Mouse (Mus musculus) liver, postnatal 0 days (tissue): ENCODE data around the gene Gm9903. TPM values are rescaled to one million over a fixed set of nuclear protein-coding genes. Genes with fewer than 3 reads are reported as not detected.

Experiments used
- ATAC-seq: fragments of 200-750 bp; cut with Nextera tagmentation; 2 replicates; pipeline ENCODE4 v1.8.0; 2017; ENCODE audit warnings: mild to moderate bottlenecking, moderate library complexity
- DNase-seq: peaks from one replicate; pipeline ENCODE4 v3.0.0-alpha.2; 2016
- H3K27ac ChIP-seq: fragments of 300-500 bp; sonication (generic); 2 replicates; pipeline ENCODE4 v1.5.1; 2014; ENCODE audit warnings: antibody characterized with exemption, moderate library complexity, mild to moderate bottlenecking, low read depth
- H3K27me3 ChIP-seq: fragments of 300-500 bp; sonication (generic); 2 replicates; pipeline ENCODE4 v1.6.1; 2014; ENCODE audit warnings: low read length, control low read depth, mixed read lengths; ENCODE audit not compliant: insufficient read depth
- H3K36me3 ChIP-seq: fragments of 300-500 bp; sonication (generic); replicated peaks from 2 replicates; pipeline ENCODE4 v1.6.1; 2014; ENCODE audit warnings: mild to moderate bottlenecking, control low read depth, low read length, moderate library complexity, mixed read lengths; ENCODE audit not compliant: insufficient read depth
- H3K4me1 ChIP-seq: fragments of 300-500 bp; sonication (generic); 2 replicates; pipeline ENCODE4 v1.6.1; 2014; ENCODE audit warnings: antibody characterized with exemption, mild to moderate bottlenecking, control low read depth; ENCODE audit not compliant: insufficient read depth
- H3K4me2 ChIP-seq: fragments of 300-500 bp; sonication (generic); 2 replicates; pipeline ENCODE4 v1.6.1; 2014; ENCODE audit warnings: low read depth, mild to moderate bottlenecking, low read length, moderate library complexity, mixed read lengths
- H3K4me3 ChIP-seq: fragments of 300-500 bp; sonication (generic); 2 replicates; pipeline ENCODE4 v1.5.1; 2014; ENCODE audit warnings: low read depth, low read length
- H3K9ac ChIP-seq: fragments of 300-500 bp; sonication (generic); replicated peaks from 2 replicates; pipeline ENCODE4 v1.6.1; 2014; ENCODE audit warnings: mild to moderate bottlenecking, moderate library complexity
- H3K9me3 ChIP-seq: fragments of 300-500 bp; sonication (generic); 2 replicates; pipeline ENCODE4 v1.6.1; 2016; ENCODE audit warnings: mild to moderate bottlenecking, control low read depth, low read length, mixed read lengths
- CTCF ChIP-seq: sonication (generic); IDR thresholded peaks from 2 replicates; pipeline ENCODE4 v1.5.1; 2016; ENCODE audit warnings: antibody characterized with exemption, low read depth
- EP300 ChIP-seq: IDR thresholded peaks from 2 replicates; pipeline ENCODE4 v1.6.1; 2016; ENCODE audit warnings: antibody characterized with exemption, low read depth, mild to moderate bottlenecking
- whole genome bisulfite sequencing: fragments of 180-500 bp; shearing (Covaris S2); extraction: QIAGEN DNeasy Blood & Tissue Kit; methylation state at CpG from one replicate; pipeline ENCODE4 v1.1.7; 2014; ENCODE audit not compliant: insufficient replicate concordance; 5-methylcytosine and 5-hydroxymethylcytosine counted together
- polyA plus RNA-seq: library from polyadenylated mRNA; unstranded; fragments of >200 nt; fragmentation: Nextera tagmentation; extraction: Ambion mirVana; gene quantifications from 2 replicates; pipeline ENCODE4 v1.2.1, GENCODE M21; 2015

Gm9903 gene
- polyA plus RNA-seq, 1 experiment from 2014 or later, result 0.20 TPM

GRCm38 (mm10) chr5:33605314-33605713 lies 24.4 kb upstream of the Gm9903 start:
- Histone ChIP-seq H3K9me3 (no peaks in the 10 kb centered on the region), H3K36me3 (peaks cover 34% of the 10 kb centered on the region), H3K4me1 (no peaks in the 10 kb centered on the region), H3K9ac (no peak overlapping the region), H3K4me3 (no peak overlapping the region), H3K4me2 (no peak overlapping the region), H3K27me3 (no peaks in the 10 kb centered on the region), H3K27ac (no peak overlapping the region)
- no peak for TF ChIP-seq CTCF
- no peak for TF ChIP-seq EP300
- ATAC-seq (no peak), DNase-seq (no peak)
- WGBS, result 67% methylated on average over 5 of the region's 5 CpGs

- 79% methylated on average over 7 of the region's 7 CpGs for WGBS
- H3K9me3 ChIP-seq, result no peaks in the 10 kb centered on the region
Measured at GRCm38 (mm10) chr5:33606631-33607030, 23.1 kb upstream of the Gm9903 start.

GRCm38 (mm10) chr5:33607434-33607833 lies 22.3 kb upstream of the Gm9903 start:
- H3K4me2 ChIP-seq, result no peak overlapping the region
- DNase-seq (no peak), ATAC-seq (no peak)
- no peak overlapping the region for H3K27ac ChIP-seq
- peaks cover 25% of the 10 kb centered on the region for H3K36me3 ChIP-seq
- H3K4me3 ChIP-seq, result no peak overlapping the region
- no peaks in the 10 kb centered on the region for H3K9me3 ChIP-seq
- no peaks in the 10 kb centered on the region for H3K4me1 ChIP-seq
- 91% methylated on average over 15 of the region's 15 CpGs for WGBS
- H3K27me3 ChIP-seq, result no peaks in the 10 kb centered on the region
- H3K9ac ChIP-seq, result no peak overlapping the region
- TF ChIP-seq EP300 (no peak), CTCF (no peak)

More at GRCm38 (mm10) chr5:33606631-33607030, 23.1 kb upstream of the Gm9903 start:
- H3K27me3 ChIP-seq, result no peaks in the 10 kb centered on the region
- H3K27ac ChIP-seq, result no peak overlapping the region
- H3K36me3 ChIP-seq, result peaks cover 29% of the 10 kb centered on the region
- no peak for TF ChIP-seq EP300
- no peak for TF ChIP-seq CTCF
- H3K4me3 ChIP-seq, result no peak overlapping the region
- no peak overlapping the region for H3K9ac ChIP-seq
- no peaks in the 10 kb centered on the region for H3K4me1 ChIP-seq
- DNase-seq, result no peak
- H3K4me2 ChIP-seq, result no peak overlapping the region
- ATAC-seq, result no peak

GRCm38 (mm10) chr5:33609226-33609625 lies 20.5 kb upstream of the Gm9903 start:
- Histone ChIP-seq H3K4me1 (no peaks in the 10 kb centered on the region), H3K36me3 (peaks cover 31% of the 10 kb centered on the region), H3K9me3 (no peaks in the 10 kb centered on the region), H3K27ac (no peak overlapping the region), H3K4me3 (no peak overlapping the region), H3K9ac (no peak overlapping the region), H3K4me2 (no peak overlapping the region), H3K27me3 (no peaks in the 10 kb centered on the region)
- DNase-seq (no peak), ATAC-seq (no peak)
- 88% methylated on average over 1 of the region's 1 CpGs for WGBS
- TF ChIP-seq CTCF (no peak), EP300 (no peak)

GRCm38 (mm10) chr5:33611795-33612194 lies 17.9 kb upstream of the Gm9903 start:
- no peaks in the 10 kb centered on the region for H3K9me3 ChIP-seq
- peaks cover 35% of the 10 kb centered on the region for H3K36me3 ChIP-seq
- H3K4me2 ChIP-seq, result no peak overlapping the region
- no peak for ATAC-seq
- no peak for TF ChIP-seq EP300
- TF ChIP-seq CTCF, result no peak
- H3K9ac ChIP-seq, result no peak overlapping the region
- 90% methylated on average over 1 of the region's 1 CpGs for WGBS
- no peak for DNase-seq
- no peaks in the 10 kb centered on the region for H3K27me3 ChIP-seq
- no peaks in the 10 kb centered on the region for H3K4me1 ChIP-seq
- no peak overlapping the region for H3K27ac ChIP-seq
- no peak overlapping the region for H3K4me3 ChIP-seq

- 74% methylated on average over 6 of the region's 6 CpGs for WGBS
- DNase-seq (no peak), ATAC-seq (no peak)
- TF ChIP-seq CTCF (no peak), EP300 (no peak)
- Histone ChIP-seq H3K9me3 (no peaks in the 10 kb centered on the region), H3K9ac (no peak overlapping the region), H3K4me2 (no peak overlapping the region), H3K27ac (no peak overlapping the region), H3K4me1 (no peaks in the 10 kb centered on the region), H3K27me3 (no peaks in the 10 kb centered on the region), H3K36me3 (peaks cover 22% of the 10 kb centered on the region), H3K4me3 (no peak overlapping the region)
Measured at GRCm38 (mm10) chr5:33614391-33614790, 15.3 kb upstream of the Gm9903 start.

GRCm38 (mm10) chr5:33622671-33623070 lies 7.1 kb upstream of the Gm9903 start:
- Histone ChIP-seq H3K27me3 (no peaks in the 10 kb centered on the region), H3K9me3 (no peaks in the 10 kb centered on the region), H3K36me3 (peaks cover 8% of the 10 kb centered on the region; the same call in 1 of the 2 replicates), H3K27ac (no peak overlapping the region), H3K9ac (no peak overlapping the region), H3K4me1 (peaks cover 4% of the 10 kb centered on the region; the same call in 1 of the 2 replicates), H3K4me3 (no peak overlapping the region), H3K4me2 (no peak overlapping the region)
- 78% methylated on average over 2 of the region's 2 CpGs for WGBS
- TF ChIP-seq CTCF (no peak), EP300 (no peak)
- no peak for ATAC-seq
- no peak for DNase-seq
